Mouse (Mus musculus) embryonic facial prominence, embryonic 13.5 days (tissue): ENCODE results near the gene Suv39h2. TPM values are rescaled to one million over a fixed set of nuclear protein-coding genes. Genes with fewer than 3 reads are reported as not detected.

Source experiments
- ATAC-seq: fragments of 200-750 bp; cut with Nextera tagmentation; 2 replicates; pipeline ENCODE4 v1.8.0; 2017; ENCODE audit warnings: low read depth; ENCODE audit not compliant: insufficient number of reproducible peaks, insufficient read depth, low FRiP score, low TSS enrichment
- H3K27ac ChIP-seq: fragments of 300-500 bp; sonication (generic); 2 replicates; pipeline ENCODE4 v1.5.1; 2015; ENCODE audit warnings: moderate library complexity, mild to moderate bottlenecking, inconsistent platforms
- H3K27me3 ChIP-seq: fragments of 300-500 bp; sonication (generic); 2 replicates; pipeline ENCODE4 v1.6.1; 2015; ENCODE audit warnings: mild to moderate bottlenecking, inconsistent platforms
- H3K36me3 ChIP-seq: fragments of 300-500 bp; sonication (generic); 2 replicates; pipeline ENCODE4 v1.6.1; 2015; ENCODE audit warnings: mild to moderate bottlenecking, inconsistent platforms
- H3K4me1 ChIP-seq: fragments of 300-500 bp; sonication (generic); 2 replicates; pipeline ENCODE4 v1.6.1; 2015; ENCODE audit warnings: inconsistent platforms
- H3K4me2 ChIP-seq: fragments of 300-500 bp; sonication (generic); 2 replicates; pipeline ENCODE4 v1.6.1; 2015; ENCODE audit warnings: moderate library complexity, mild to moderate bottlenecking, inconsistent platforms
- H3K4me3 ChIP-seq: fragments of 300-500 bp; sonication (generic); 2 replicates; pipeline ENCODE4 v1.5.1; 2015; ENCODE audit warnings: mild to moderate bottlenecking, inconsistent platforms
- H3K9ac ChIP-seq: fragments of 300-500 bp; sonication (generic); 2 replicates; pipeline ENCODE4 v1.6.1; 2015; ENCODE audit warnings: mild to moderate bottlenecking, inconsistent platforms
- H3K9me3 ChIP-seq: fragments of 300-500 bp; sonication (generic); 2 replicates; pipeline ENCODE4 v1.6.1; 2016; ENCODE audit warnings: inconsistent platforms
- WGBS: fragments of 180-500 bp; shearing (Covaris S2); methylation state at CpG from one replicate; pipeline ENCODE4 v1.1.7; 2015; ENCODE audit warnings: mixed read lengths; 5-methylcytosine and 5-hydroxymethylcytosine counted together
- polyA plus RNA-seq: library from polyadenylated mRNA; unstranded; fragments of >200 nt; fragmentation: Nextera tagmentation; extraction: Ambion mirVana; gene quantifications from 2 replicates; pipeline ENCODE4 v1.2.1, GENCODE M21; 2015

Gene Suv39h2
- polyA plus RNA-seq, 1 experiment from 2014 or later, result 22.9 TPM

DNA sequence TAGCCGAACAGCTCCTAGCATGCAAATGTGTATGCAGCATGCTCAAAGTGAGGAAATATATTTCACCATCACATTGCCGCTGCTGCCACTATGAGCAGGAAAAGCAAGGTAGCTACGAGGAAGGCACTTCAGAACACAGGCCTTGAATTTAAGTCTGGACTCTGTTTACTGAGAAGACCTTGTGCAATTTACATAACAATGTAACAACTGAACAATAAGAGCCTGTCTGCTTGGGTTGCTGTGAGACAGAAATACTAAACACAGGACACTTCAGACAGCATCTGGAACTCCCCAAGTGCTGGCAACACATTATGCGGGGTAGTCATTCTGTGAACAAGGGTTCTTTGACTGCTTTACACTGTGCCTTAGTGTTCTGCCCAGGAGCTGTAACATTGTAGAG is 54.7 kb downstream of the Suv39h2 start:
- H3K9ac ChIP-seq, result no peak overlapping the region
- ATAC-seq, result no peak
- 53% methylated on average over 4 of the region's 4 CpGs for WGBS
- H3K4me3 ChIP-seq, result no peak overlapping the region
- H3K36me3 ChIP-seq, result no peaks in the 10 kb centered on the region
- no peaks in the 10 kb centered on the region for H3K9me3 ChIP-seq
- peaks cover 18% of the 10 kb centered on the region for H3K4me1 ChIP-seq
- peaks cover 18% of the 10 kb centered on the region; the same call in 1 of the 2 replicates for H3K27me3 ChIP-seq
- no peak overlapping the region for H3K27ac ChIP-seq
- no peak overlapping the region for H3K4me2 ChIP-seq

DNA sequence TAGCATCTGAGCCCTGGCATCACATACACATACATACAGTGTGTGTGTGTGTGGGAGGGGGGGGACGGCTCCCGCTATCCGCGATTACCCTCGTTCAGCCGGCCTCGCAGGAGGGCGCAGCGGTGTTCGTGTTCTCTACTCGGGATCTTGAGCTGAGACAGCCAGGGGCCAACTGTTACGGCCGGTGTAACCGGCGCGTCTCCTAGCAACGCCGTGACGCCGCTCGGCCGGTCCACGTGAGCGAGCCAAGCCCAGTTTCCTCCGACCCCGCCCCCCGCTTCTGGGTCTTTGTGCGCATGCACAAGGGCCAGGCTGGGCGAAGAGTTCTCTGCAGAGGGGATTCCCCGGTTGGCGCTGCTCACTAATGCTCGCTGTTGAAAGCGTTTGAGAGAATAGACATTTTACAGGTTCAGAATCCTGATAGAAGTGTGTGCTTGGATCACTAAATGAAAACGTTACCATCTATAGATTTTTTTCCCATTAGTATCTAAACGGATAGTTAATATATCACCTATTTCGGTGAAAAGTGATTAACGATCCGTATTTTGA is 55.9 kb downstream of the Suv39h2 start:
- peak overlapping the region; percentile 59; the same call in 1 of the 2 replicates for H3K9ac ChIP-seq
- H3K4me1 ChIP-seq, result peaks cover 10% of the 10 kb centered on the region; the same call in 1 of the 2 replicates
- peak overlapping the region; percentile 62 for H3K4me3 ChIP-seq
- H3K36me3 ChIP-seq, result no peaks in the 10 kb centered on the region
- H3K9me3 ChIP-seq, result no peaks in the 10 kb centered on the region
- peak; percentile 93 for ATAC-seq
- peak overlapping the region; percentile 69 for H3K4me2 ChIP-seq
- peaks cover 18% of the 10 kb centered on the region; the same call in 1 of the 2 replicates for H3K27me3 ChIP-seq
- WGBS, result 2% methylated on average over 38 of the region's 38 CpGs
- H3K27ac ChIP-seq, result no peak overlapping the region

- Histone ChIP-seq H3K27me3 (peaks cover 18% of the 10 kb centered on the region; the same call in 1 of the 2 replicates), H3K27ac (no peak overlapping the region), H3K4me1 (0 out of 2 replicates have a peak, but pooled peaks cover 6% of the 10 kb centered on the region), H3K9ac (no peak overlapping the region), H3K9me3 (no peaks in the 10 kb centered on the region), H3K4me2 (no peak overlapping the region), H3K36me3 (no peaks in the 10 kb centered on the region), H3K4me3 (no peak overlapping the region)
- ATAC-seq, result no peak
- WGBS, result 33% methylated on average over 1 of the region's 1 CpGs
Observed at GRCm38 (mm10) chr2:3415676-3416075, 59.2 kb downstream of the Suv39h2 start.

DNA sequence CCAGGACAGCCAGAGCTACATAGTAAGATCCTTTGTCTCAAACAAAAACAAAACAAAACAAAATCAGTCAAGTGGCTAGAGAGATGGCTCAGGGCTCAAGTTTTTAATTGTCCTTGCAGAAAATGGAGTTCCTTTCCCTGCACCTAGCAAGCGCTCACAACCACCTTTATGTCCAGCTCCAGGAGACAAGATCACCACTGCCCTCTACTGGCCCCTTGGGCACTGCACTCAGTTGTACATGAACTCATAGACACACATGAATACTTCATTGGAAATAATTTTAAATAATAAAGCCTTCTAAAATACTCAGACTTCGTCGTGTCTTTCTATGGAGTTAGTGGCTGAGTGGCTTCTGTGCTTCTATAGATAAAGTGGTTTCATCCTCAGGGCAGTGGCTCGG is 60.6 kb downstream of the Suv39h2 start:
- Histone ChIP-seq H3K27ac (no peak overlapping the region), H3K4me2 (no peak overlapping the region), H3K36me3 (no peaks in the 10 kb centered on the region), H3K4me1 (0 out of 2 replicates have a peak, but pooled peaks cover 6% of the 10 kb centered on the region), H3K4me3 (no peak overlapping the region), H3K9me3 (no peaks in the 10 kb centered on the region), H3K27me3 (peaks cover 18% of the 10 kb centered on the region; the same call in 1 of the 2 replicates), H3K9ac (no peak overlapping the region)
- ATAC-seq, result no peak
- WGBS, result 33% methylated on average over 4 of the region's 4 CpGs

DNA sequence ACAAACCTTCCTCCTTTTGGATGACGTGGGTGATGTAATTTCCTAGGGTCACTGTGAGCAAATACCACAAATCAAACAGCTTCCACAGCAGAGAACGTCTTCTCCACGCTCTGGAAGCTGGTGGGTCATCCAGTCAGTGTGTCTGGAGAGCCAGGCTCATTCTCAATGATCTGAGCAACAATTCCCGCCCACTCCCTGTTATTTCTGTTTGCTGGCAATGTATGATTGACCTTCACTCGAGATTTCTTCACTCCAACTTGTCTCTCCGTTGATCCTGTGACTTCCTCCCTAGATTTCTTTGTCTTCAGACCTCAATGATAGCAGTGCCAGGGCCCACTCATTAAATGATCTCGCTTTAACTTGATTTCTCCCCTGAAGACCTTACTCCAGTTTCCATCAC is 67.1 kb downstream of the Suv39h2 start:
- Histone ChIP-seq H3K9me3 (no peaks in the 10 kb centered on the region), H3K27me3 (no peaks in the 10 kb centered on the region), H3K36me3 (no peaks in the 10 kb centered on the region), H3K4me2 (no peak overlapping the region), H3K9ac (no peak overlapping the region), H3K27ac (no peak overlapping the region), H3K4me1 (no peaks in the 10 kb centered on the region), H3K4me3 (no peak overlapping the region)
- no peak for ATAC-seq
- WGBS, result 77% methylated on average over 7 of the region's 7 CpGs

DNA sequence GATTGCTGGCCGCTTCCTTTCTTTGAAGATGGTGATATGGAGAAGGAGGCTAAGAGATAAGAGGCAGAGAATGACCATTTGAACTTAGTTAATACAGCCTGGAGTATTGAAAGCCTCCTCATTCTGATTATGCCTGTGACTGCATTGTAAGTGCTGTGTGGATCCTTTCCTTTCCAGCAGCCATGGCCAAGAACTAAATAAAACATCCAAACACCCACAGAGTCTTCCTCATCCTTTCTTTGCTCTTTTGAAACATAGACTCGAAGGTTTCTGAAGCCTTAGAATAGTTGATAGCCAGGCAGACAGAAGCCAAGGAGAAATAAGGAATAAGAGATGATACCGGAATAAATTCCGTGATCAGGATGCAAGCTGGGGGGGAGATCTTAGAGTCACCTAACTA is 68.8 kb downstream of the Suv39h2 start:
- 85% methylated on average over 4 of the region's 4 CpGs for WGBS
- ATAC-seq, result no peak
- no peak overlapping the region for H3K27ac ChIP-seq
- H3K4me3 ChIP-seq, result no peak overlapping the region
- H3K36me3 ChIP-seq, result no peaks in the 10 kb centered on the region
- no peak overlapping the region for H3K9ac ChIP-seq
- H3K9me3 ChIP-seq, result no peaks in the 10 kb centered on the region
- H3K4me1 ChIP-seq, result no peaks in the 10 kb centered on the region
- H3K27me3 ChIP-seq, result no peaks in the 10 kb centered on the region
- H3K4me2 ChIP-seq, result no peak overlapping the region

Other genes with a start within 250 kb of the Suv39h2 start
- gene Nmt2, start 190.8 kb downstream of the Suv39h2 start, polyA plus RNA-seq, result 47.2 and 48.0 TPM in 2 replicates
- gene Rpp38, start 142.4 kb downstream of the Suv39h2 start, polyA plus RNA-seq, result 17.0 and 20.3 TPM in 2 replicates
- 1.3 and 1.7 TPM in 2 replicates for gene Acbd7, start 138.9 kb downstream of the Suv39h2 start, polyA plus RNA-seq
- 0.17 TPM in 1 of 2 replicates, not detected in the other for gene Olah, start 77.8 kb downstream of the Suv39h2 start, polyA plus RNA-seq
- 0.48 and 0.58 TPM in 2 replicates for gene Meig1, start 52.4 kb downstream of the Suv39h2 start, polyA plus RNA-seq
- 6.8 and 8.3 TPM in 2 replicates for gene Dclre1c, start 50.9 kb downstream of the Suv39h2 start, polyA plus RNA-seq
- gene Gm45902, start 37.8 kb upstream of the Suv39h2 start, polyA plus RNA-seq, result 5.6 TPM in 2 replicates
- 99.2 and 102 TPM in 2 replicates for gene Hspa14, start 37.8 kb upstream of the Suv39h2 start, polyA plus RNA-seq
- 0.18 and 0.21 TPM in 2 replicates for gene Cdnf, start 38.0 kb upstream of the Suv39h2 start, polyA plus RNA-seq
- 37.3 and 37.6 TPM in 2 replicates for gene Fam107b, start 95.5 kb upstream of the Suv39h2 start, polyA plus RNA-seq